Mouse (Mus musculus): ENCODE results near the gene Fabp7. TPM values are rescaled to one million over a fixed set of nuclear protein-coding genes. Genes with fewer than 3 reads are reported as not detected.

The Fabp7 gene
- polyA plus RNA-seq, 1 experiment from 2014 or later = 2.1 TPM

Other genes starting within 250 kb of the Fabp7 start
- 1.6 and 1.8 TPM in 2 replicates for gene Pkib, start 152.9 kb upstream of the Fabp7 start, polyA plus RNA-seq (2015; fragmentation: Nextera tagmentation; extraction: Ambion mirVana)
- gene Smpdl3a, start 9.5 kb downstream of the Fabp7 start, polyA plus RNA-seq (2015; fragmentation: Nextera tagmentation; extraction: Ambion mirVana) = 15.2 and 15.3 TPM in 2 replicates